Mouse (Mus musculus) thymus, postnatal 25 days (tissue): Measurements from ENCODE around the gene 1810049J17Rik.
A peak's percentile ranks its signal among the peaks of the same experiment; 100 is the strongest.

Experiments
- DNase-seq: peaks from one replicate; pipeline ENCODE4 v3.0.0; 2022

The 1810049J17Rik gene

GRCm38 (mm10) chr15:12306188-12307071, 15.3 kb downstream of the 1810049J17Rik start:
- DNase-seq = no peak

GRCm38 (mm10) chr15:12301771-12302170, 19.9 kb downstream of the 1810049J17Rik start:
- DNase-seq = no peak

GRCm38 (mm10) chr15:12298231-12298737, 23.4 kb downstream of the 1810049J17Rik start:
- no peak for DNase-seq

GRCm38 (mm10) chr15:12296228-12296627, 25.5 kb downstream of the 1810049J17Rik start:
- no peak for DNase-seq

- DNase-seq = no peak
These were observed 29.9 kb downstream of the 1810049J17Rik start for GRCm38 (mm10) chr15:12291757-12292156.

- no peak for DNase-seq
These were observed 31.4 kb downstream of the 1810049J17Rik start for GRCm38 (mm10) chr15:12290330-12290729.

- DNase-seq = no peak
These were observed 36.2 kb downstream of the 1810049J17Rik start for GRCm38 (mm10) chr15:12285535-12285809.

GRCm38 (mm10) chr15:12284794-12285534, 36.7 kb downstream of the 1810049J17Rik start:
- DNase-seq = peak; percentile 30

- no peak for DNase-seq
These were observed 41.9 kb downstream of the 1810049J17Rik start for GRCm38 (mm10) chr15:12279816-12280215.

- DNase-seq = no peak
These were observed 46.5 kb downstream of the 1810049J17Rik start for GRCm38 (mm10) chr15:12275091-12275623.

GRCm38 (mm10) chr15:12274053-12274769, 47.5 kb downstream of the 1810049J17Rik start:
- no peak for DNase-seq

GRCm38 (mm10) chr15:12273325-12274052, 48.2 kb downstream of the 1810049J17Rik start:
- DNase-seq = no peak
